Mouse (Mus musculus): ENCODE measurements around the gene Mgat5. TPM values are rescaled to one million over a fixed set of nuclear protein-coding genes. Genes with fewer than 3 reads are reported as not detected.

The Mgat5 gene
- polyA plus RNA-seq, 1 experiment from 2014 or later, result 7.2 TPM

GRCm38 (mm10) chr1:127225060-127225459 is 20.2 kb downstream of the Mgat5 start:
- Histone ChIP-seq H3K9ac (ENCODE audit: low read length) (no peak overlapping the region), H3K36me3 (ENCODE audit: control insufficient read depth, insufficient read depth, low read length) (no peaks in the 10 kb centered on the region), H3K4me3 (ENCODE audit: low read depth, low read length) (no peak overlapping the region), H3K9me3 (ENCODE audit: control insufficient read depth, low read length) (no peaks in the 10 kb centered on the region), H3K4me1 (ENCODE audit: control insufficient read depth, insufficient read depth, low read length) (no peaks in the 10 kb centered on the region; the same call in 1 of the 2 replicates), H3K27me3 (ENCODE audit: control insufficient read depth, insufficient read depth, low read length) (no peaks in the 10 kb centered on the region), H3K27ac (ENCODE audit: low read depth, low read length) (no peak overlapping the region), H3K4me2 (ENCODE audit: low read depth) (no peak overlapping the region)
- ATAC-seq (ENCODE audit: insufficient read depth, low FRiP score, low TSS enrichment), result no peak
- DNase-seq (ENCODE audit: low spot score), result no peak
- 92% methylated on average over 5 of the region's 5 CpGs for WGBS

DNA sequence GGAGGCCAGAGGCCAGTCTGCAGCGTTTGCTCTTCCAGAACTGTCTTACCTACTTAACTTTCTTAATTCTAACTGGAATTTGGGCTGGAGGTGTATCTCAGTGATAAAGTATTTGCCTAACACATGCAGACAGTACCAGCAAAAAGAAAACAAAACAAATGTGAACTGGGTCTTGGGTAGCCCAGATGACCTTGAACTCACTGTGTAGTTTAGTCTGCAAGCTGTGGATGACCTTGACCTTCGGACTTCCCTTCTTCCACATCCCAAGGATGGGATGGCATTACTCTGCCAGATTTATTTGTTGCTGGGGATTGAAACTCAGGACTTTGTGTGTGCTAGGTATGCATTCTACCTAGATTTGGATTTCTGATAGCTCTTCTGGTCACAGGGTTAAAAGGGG is 24.2 kb downstream of the Mgat5 start:
- WGBS, result 94% methylated on average over 2 of the region's 2 CpGs
- Histone ChIP-seq H3K36me3 (ENCODE audit: control insufficient read depth, insufficient read depth, low read length) (no peaks in the 10 kb centered on the region), H3K9me3 (ENCODE audit: control insufficient read depth, low read length) (no peaks in the 10 kb centered on the region), H3K4me3 (ENCODE audit: low read depth, low read length) (no peak overlapping the region), H3K4me2 (ENCODE audit: low read depth) (no peak overlapping the region), H3K9ac (ENCODE audit: low read length) (no peak overlapping the region), H3K27ac (ENCODE audit: low read depth, low read length) (no peak overlapping the region), H3K4me1 (ENCODE audit: control insufficient read depth, insufficient read depth, low read length) (no peaks in the 10 kb centered on the region; the same call in 1 of the 2 replicates), H3K27me3 (ENCODE audit: control insufficient read depth, insufficient read depth, low read length) (no peaks in the 10 kb centered on the region)
- DNase-seq (ENCODE audit: low spot score) (no peak), ATAC-seq (ENCODE audit: insufficient read depth, low FRiP score, low TSS enrichment) (no peak)

DNA sequence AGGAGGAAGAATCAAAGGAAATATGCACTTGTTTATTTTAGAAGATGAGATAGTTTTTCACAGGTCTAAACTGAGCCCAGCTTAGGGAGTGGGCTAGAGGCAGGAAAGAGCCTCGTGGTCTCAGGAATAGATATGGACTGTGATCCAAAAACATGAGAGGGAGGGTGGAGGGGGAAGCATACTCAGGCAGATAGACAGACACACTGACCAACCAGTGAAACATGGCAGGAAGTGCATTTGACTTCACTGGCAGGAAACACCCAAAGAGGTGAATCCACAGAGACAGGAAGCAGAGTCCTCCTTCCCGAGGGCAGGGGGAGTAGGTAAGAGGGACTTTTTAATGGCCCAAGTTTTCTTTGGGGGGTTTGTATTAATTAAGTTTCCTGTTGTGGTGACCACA is 25.7 kb downstream of the Mgat5 start:
- Histone ChIP-seq H3K36me3 (ENCODE audit: control insufficient read depth, insufficient read depth, low read length) (no peaks in the 10 kb centered on the region), H3K27ac (ENCODE audit: low read depth, low read length) (no peak overlapping the region), H3K4me3 (ENCODE audit: low read depth, low read length) (no peak overlapping the region), H3K27me3 (ENCODE audit: control insufficient read depth, insufficient read depth, low read length) (no peaks in the 10 kb centered on the region), H3K9me3 (ENCODE audit: control insufficient read depth, low read length) (no peaks in the 10 kb centered on the region), H3K4me1 (ENCODE audit: control insufficient read depth, insufficient read depth, low read length) (no peaks in the 10 kb centered on the region; the same call in 1 of the 2 replicates), H3K9ac (ENCODE audit: low read length) (no peak overlapping the region), H3K4me2 (ENCODE audit: low read depth) (no peak overlapping the region)
- WGBS, result 87% methylated on average over 2 of the region's 2 CpGs
- no peak for ATAC-seq (ENCODE audit: insufficient read depth, low FRiP score, low TSS enrichment)
- no peak for DNase-seq (ENCODE audit: low spot score)

DNA sequence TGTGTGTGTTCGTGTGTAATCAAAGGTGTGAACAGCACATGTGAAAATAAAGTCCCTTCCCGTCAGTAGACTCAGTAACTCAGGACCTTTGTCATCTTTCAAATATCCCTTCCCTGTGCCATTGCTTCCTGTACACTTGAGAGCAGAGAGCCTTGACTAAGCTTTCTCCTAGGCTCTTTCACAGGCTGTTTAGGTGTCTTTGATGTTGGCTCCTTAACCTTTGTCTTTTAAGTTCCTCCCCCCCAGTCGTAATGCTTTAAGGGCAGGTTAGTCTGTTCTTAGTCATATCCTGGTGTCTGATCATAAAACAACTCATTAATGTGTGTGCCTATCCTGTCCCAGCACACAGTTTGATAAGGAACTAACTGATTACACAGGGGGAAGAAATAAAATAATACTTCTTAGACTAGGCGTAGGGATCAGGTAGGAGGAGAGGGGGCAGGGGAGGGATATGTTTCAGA is 28.4 kb downstream of the Mgat5 start:
- Histone ChIP-seq H3K27me3 (ENCODE audit: control insufficient read depth, insufficient read depth, low read length) (no peaks in the 10 kb centered on the region), H3K36me3 (ENCODE audit: control insufficient read depth, insufficient read depth, low read length) (no peaks in the 10 kb centered on the region), H3K4me2 (ENCODE audit: low read depth) (no peak overlapping the region), H3K4me3 (ENCODE audit: low read depth, low read length) (no peak overlapping the region), H3K9me3 (ENCODE audit: control insufficient read depth, low read length) (no peaks in the 10 kb centered on the region), H3K9ac (ENCODE audit: low read length) (no peak overlapping the region), H3K27ac (ENCODE audit: low read depth, low read length) (no peak overlapping the region), H3K4me1 (ENCODE audit: control insufficient read depth, insufficient read depth, low read length) (no peaks in the 10 kb centered on the region)
- no peak for DNase-seq (ENCODE audit: low spot score)
- WGBS, result 62% methylated on average over 4 of the region's 4 CpGs
- ATAC-seq (ENCODE audit: insufficient read depth, low FRiP score, low TSS enrichment), result no peak

GRCm38 (mm10) chr1:127235157-127235556 is 30.3 kb downstream of the Mgat5 start:
- ATAC-seq (ENCODE audit: insufficient read depth, low FRiP score, low TSS enrichment) (no peak), DNase-seq (ENCODE audit: low spot score) (no peak)
- H3K27ac ChIP-seq (ENCODE audit: low read depth, low read length), result no peak overlapping the region
- H3K4me2 ChIP-seq (ENCODE audit: low read depth), result no peak overlapping the region
- H3K9ac ChIP-seq (ENCODE audit: low read length), result no peak overlapping the region
- 82% methylated on average over 4 of the region's 4 CpGs for WGBS
- H3K4me3 ChIP-seq (ENCODE audit: low read depth, low read length), result no peak overlapping the region
- no peaks in the 10 kb centered on the region for H3K36me3 ChIP-seq (ENCODE audit: control insufficient read depth, insufficient read depth, low read length)
- no peaks in the 10 kb centered on the region for H3K9me3 ChIP-seq (ENCODE audit: control insufficient read depth, low read length)
- H3K4me1 ChIP-seq (ENCODE audit: control insufficient read depth, insufficient read depth, low read length), result peaks cover 2% of the 10 kb centered on the region; the same call in 1 of the 2 replicates
- no peaks in the 10 kb centered on the region for H3K27me3 ChIP-seq (ENCODE audit: control insufficient read depth, insufficient read depth, low read length)

- no peaks in the 10 kb centered on the region for H3K27me3 ChIP-seq (ENCODE audit: control insufficient read depth, insufficient read depth, low read length)
Observed at GRCm38 (mm10) chr1:127236396-127236795, 31.6 kb downstream of the Mgat5 start.

GRCm38 (mm10) chr1:127238871-127239314 is 34.1 kb downstream of the Mgat5 start:
- H3K36me3 ChIP-seq (ENCODE audit: control insufficient read depth, insufficient read depth, low read length), result no peaks in the 10 kb centered on the region
- H3K4me2 ChIP-seq (ENCODE audit: low read depth), result no peak overlapping the region
- H3K27ac ChIP-seq (ENCODE audit: low read depth, low read length), result no peak overlapping the region
- no peaks in the 10 kb centered on the region for H3K9me3 ChIP-seq (ENCODE audit: control insufficient read depth, low read length)
- peaks cover 2% of the 10 kb centered on the region; the same call in 1 of the 2 replicates for H3K4me1 ChIP-seq (ENCODE audit: control insufficient read depth, insufficient read depth, low read length)
- DNase-seq (ENCODE audit: low spot score), result no peak
- no peaks in the 10 kb centered on the region for H3K27me3 ChIP-seq (ENCODE audit: control insufficient read depth, insufficient read depth, low read length)
- ATAC-seq (ENCODE audit: insufficient read depth, low FRiP score, low TSS enrichment), result 0 out of 2 replicates have a peak, but pooled peaks have one; percentile 9
- H3K4me3 ChIP-seq (ENCODE audit: low read depth, low read length), result no peak overlapping the region
- H3K9ac ChIP-seq (ENCODE audit: low read length), result no peak overlapping the region
- WGBS, result 46% methylated on average over 6 of the region's 6 CpGs

More at GRCm38 (mm10) chr1:127236396-127236795, 31.6 kb downstream of the Mgat5 start:
- no peaks in the 10 kb centered on the region for H3K36me3 ChIP-seq (ENCODE audit: control insufficient read depth, insufficient read depth, low read length)
- H3K4me3 ChIP-seq (ENCODE audit: low read depth, low read length), result no peak overlapping the region
- 78% methylated on average over 8 of the region's 8 CpGs for WGBS
- no peak overlapping the region for H3K4me2 ChIP-seq (ENCODE audit: low read depth)
- H3K9ac ChIP-seq (ENCODE audit: low read length), result no peak overlapping the region
- ATAC-seq (ENCODE audit: insufficient read depth, low FRiP score, low TSS enrichment) (no peak), DNase-seq (ENCODE audit: low spot score) (no peak)
- H3K4me1 ChIP-seq (ENCODE audit: control insufficient read depth, insufficient read depth, low read length), result peaks cover 2% of the 10 kb centered on the region; the same call in 1 of the 2 replicates
- H3K27ac ChIP-seq (ENCODE audit: low read depth, low read length), result no peak overlapping the region
- no peaks in the 10 kb centered on the region for H3K9me3 ChIP-seq (ENCODE audit: control insufficient read depth, low read length)

GRCm38 (mm10) chr1:127239914-127240313 is 35.1 kb downstream of the Mgat5 start:
- Histone ChIP-seq H3K9me3 (ENCODE audit: control insufficient read depth, low read length) (no peaks in the 10 kb centered on the region), H3K27ac (ENCODE audit: low read depth, low read length) (no peak overlapping the region), H3K4me1 (ENCODE audit: control insufficient read depth, insufficient read depth, low read length) (peaks cover 2% of the 10 kb centered on the region; the same call in 1 of the 2 replicates), H3K4me3 (ENCODE audit: low read depth, low read length) (no peak overlapping the region), H3K9ac (ENCODE audit: low read length) (no peak overlapping the region), H3K4me2 (ENCODE audit: low read depth) (no peak overlapping the region), H3K36me3 (ENCODE audit: control insufficient read depth, insufficient read depth, low read length) (no peaks in the 10 kb centered on the region), H3K27me3 (ENCODE audit: control insufficient read depth, insufficient read depth, low read length) (no peaks in the 10 kb centered on the region)
- 31% methylated on average over 6 of the region's 6 CpGs for WGBS
- ATAC-seq (ENCODE audit: insufficient read depth, low FRiP score, low TSS enrichment) (no peak), DNase-seq (ENCODE audit: low spot score) (peak; percentile 19)

- H3K4me2 ChIP-seq (ENCODE audit: low read depth), result no peak overlapping the region
Observed at GRCm38 (mm10) chr1:127242151-127242887, 37.5 kb downstream of the Mgat5 start.

More at GRCm38 (mm10) chr1:127242151-127242887, 37.5 kb downstream of the Mgat5 start:
- Histone ChIP-seq H3K27ac (ENCODE audit: low read depth, low read length) (no peak overlapping the region), H3K9ac (ENCODE audit: low read length) (no peak overlapping the region), H3K4me1 (ENCODE audit: control insufficient read depth, insufficient read depth, low read length) (peaks cover 2% of the 10 kb centered on the region; the same call in 1 of the 2 replicates), H3K36me3 (ENCODE audit: control insufficient read depth, insufficient read depth, low read length) (no peaks in the 10 kb centered on the region), H3K27me3 (ENCODE audit: control insufficient read depth, insufficient read depth, low read length) (no peaks in the 10 kb centered on the region), H3K4me3 (ENCODE audit: low read depth, low read length) (no peak overlapping the region), H3K9me3 (ENCODE audit: control insufficient read depth, low read length) (no peaks in the 10 kb centered on the region)
- ATAC-seq (ENCODE audit: insufficient read depth, low FRiP score, low TSS enrichment) (no peak), DNase-seq (ENCODE audit: low spot score) (no peak)
- 89% methylated on average over 15 of the region's 15 CpGs for WGBS
